Mouse (Mus musculus): ENCODE measurements around the gene Vcp.

The Vcp gene

DNA sequence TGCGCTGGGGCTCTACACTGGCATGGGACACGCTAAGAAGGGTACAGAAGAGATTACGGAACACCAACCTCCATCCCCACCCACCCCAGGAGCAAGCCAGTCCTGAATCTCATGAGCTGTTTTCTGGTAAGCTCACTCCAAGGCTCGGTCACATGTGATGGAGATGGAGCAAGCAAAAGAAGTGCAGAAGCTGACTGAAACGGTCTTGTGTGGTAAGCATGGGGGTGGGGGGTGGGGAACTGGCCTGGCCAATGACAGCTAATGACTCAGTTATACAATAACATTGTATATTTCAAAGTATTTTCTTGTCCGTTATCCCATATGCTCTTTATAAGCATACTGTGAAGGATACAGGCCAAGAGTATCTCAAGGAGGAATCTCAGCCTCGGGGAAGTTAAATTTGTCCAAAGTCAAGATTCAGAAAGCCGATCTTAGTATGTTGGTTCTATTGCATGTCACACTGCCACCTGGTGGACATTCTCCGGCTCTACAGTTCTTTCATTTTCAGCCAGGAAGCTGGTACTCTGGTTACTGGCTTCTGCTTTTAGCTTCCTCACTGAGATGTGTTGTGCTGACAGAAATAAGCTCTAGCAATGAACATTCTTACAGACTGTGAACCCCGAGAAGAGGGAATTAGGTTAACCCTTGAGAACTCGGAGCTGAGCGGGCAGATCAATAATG is 35.1 kb downstream of the Vcp start:
- peak in 1 of 2 experiments; percentile 41 for DNase-seq

DNA sequence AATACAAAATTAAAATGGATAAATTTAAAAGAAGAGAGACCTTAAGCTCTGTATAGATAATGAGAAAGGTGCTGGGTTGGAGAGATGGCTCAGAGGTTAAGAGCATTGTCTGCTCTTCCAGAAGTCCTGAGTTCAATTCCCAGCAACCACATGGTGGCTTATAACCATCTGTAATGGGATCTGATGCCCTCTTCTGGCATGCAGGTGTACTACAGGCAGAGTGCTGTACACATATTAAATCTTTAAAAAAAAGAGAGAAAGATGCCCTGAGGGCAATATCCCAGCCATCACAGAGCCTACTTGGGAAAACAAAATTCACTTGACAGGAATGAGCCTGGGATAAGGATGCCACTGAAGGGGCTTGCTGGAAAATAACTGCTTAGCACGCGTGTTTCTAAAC is 36.8 kb downstream of the Vcp start:
- no peak for DNase-seq

DNA sequence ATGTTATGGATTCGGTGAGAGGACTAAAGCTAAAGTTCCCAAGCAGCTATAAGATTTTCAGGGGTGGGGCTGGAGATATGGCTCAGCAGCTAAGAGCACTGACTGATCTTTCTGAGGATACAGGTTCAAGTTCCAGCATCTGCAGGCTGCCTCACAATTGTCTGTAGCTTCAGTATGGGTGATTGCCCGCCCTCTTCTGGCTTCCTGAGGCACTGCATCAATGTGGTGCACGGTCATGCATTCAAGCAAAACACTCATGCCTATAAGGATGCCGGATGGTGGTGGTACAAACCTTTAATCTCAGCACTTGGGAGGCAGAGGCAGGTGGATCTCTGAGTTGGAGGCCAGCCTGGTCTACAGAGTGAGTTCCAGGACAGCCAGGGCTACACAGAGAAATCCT is 38.7 kb downstream of the Vcp start:
- peak in 1 of 2 experiments; percentile 74 for DNase-seq

- DNase-seq, result no peak
Observed at GRCm38 (mm10) chr4:42959382-42959781, 40.9 kb downstream of the Vcp start.

- DNase-seq, result no peak
Observed at GRCm38 (mm10) chr4:42958942-42959341, 41.4 kb downstream of the Vcp start.

- no peak for DNase-seq
Observed at GRCm38 (mm10) chr4:42957979-42958378, 42.3 kb downstream of the Vcp start.

- peak; percentile 56 to 61 for DNase-seq
Observed at GRCm38 (mm10) chr4:42957306-42957705, 43.0 kb downstream of the Vcp start.

- DNase-seq, result no peak
Observed at GRCm38 (mm10) chr4:42956581-42956980, 43.7 kb downstream of the Vcp start.

DNA sequence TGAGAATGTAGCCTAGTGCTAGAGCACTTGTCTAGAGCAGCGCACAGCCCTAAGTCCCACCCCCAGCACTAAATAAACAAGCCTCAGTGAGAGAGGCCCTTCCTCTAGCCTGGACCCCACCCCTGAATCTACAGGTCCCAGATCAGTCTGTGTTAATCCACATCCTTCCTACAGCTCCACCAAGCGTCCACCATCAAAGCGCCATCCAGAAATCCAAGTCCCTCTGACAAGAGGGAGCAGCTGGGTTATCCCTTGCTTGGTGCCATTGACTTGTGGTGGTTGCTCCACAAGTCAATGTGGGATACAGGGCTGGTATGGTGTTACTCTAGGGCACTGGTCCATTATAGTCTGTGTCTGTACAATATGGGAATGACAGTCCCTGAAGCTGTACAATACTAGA is 45.1 kb downstream of the Vcp start:
- no peak for DNase-seq

DNA sequence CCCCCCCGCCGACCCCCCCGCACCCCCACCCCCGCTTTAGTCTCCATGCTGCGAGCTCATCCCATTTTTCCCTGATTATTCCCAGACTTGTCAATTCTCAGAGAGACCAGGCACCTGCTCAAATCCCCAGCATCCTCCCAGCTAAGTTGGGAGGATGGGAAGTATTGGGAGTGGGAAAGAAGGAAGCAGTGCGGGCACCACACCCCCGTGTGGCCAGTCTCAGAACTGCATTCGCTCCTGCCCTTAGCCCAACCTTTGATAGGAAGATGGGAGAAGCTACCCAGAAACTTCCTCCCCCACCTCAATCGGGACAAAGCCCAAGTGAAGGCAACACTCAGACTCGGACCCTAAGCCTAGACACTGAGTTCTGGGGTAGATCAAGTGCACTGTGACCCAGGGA is 46.0 kb downstream of the Vcp start:
- DNase-seq, result peak; percentile 38 to 78

GRCm38 (mm10) chr4:42953435-42954094 is 46.7 kb downstream of the Vcp start:
- peak in 1 of 2 experiments; percentile 32 for DNase-seq

DNA sequence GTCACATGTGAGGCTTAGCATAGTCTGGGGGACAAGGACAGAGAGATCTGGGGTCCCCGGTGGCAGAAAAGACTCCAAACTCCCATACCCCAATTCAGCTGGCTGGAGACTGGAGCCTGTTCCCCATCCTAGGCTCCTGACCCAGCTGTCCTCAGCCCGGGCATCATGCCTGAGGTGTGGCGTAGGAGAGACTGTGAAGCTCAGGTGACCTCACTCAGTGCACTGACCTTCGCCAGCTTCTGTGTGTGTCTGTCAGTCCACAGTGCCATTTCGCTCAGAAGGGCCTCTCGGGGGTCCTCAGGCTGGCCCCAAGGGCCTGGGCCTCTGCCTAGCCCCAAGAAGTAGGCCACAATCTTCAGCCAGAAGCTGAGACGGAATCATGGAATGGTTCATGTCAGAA is 47.7 kb downstream of the Vcp start:
- DNase-seq, result no peak

- DNase-seq, result no peak
Observed at GRCm38 (mm10) chr4:42951206-42952195, 48.8 kb downstream of the Vcp start.

DNA sequence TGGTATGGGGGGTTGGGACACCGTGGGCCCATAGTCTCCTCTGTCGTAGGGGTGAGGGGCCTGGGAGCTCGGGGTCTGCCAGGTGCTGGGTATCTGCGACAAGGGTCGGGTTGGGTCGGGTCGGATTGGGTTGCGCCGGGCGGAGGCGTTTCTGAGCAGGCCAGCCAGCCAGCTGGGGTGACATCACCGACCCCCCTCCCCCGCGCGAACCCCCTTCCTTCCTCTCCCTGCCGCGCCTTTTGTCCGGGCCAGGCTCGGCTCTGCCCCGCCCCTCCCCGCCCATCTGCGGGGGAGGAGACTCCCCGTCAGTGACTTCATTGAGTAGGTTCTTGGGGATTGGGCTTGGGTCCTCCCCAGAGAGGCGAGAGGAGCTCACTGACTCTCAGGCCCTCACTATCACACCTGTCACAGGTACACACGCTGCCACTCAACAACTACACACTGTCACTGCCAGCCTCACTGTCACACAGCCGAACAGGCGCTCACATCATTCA is 50.2 kb downstream of the Vcp start:
- DNase-seq, result peak; percentile 82 to 87

DNA sequence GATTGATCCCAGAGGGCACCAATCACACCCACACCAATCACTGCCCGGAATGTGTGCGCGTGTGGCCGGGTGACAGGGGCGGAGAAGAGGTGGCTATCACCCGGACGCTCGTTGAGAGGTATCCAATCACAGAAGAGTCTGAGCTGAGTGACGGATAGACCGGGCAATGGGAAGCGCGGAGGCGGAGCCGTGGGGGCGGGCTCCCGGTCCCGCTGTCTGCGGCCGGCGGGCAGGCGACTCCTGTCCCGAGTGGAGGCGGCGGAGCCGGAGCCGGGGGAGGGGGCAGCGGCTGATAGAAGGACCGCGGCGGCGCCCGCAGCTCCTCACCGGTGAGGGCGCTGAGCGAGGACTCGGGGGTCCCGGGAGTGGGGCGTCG is 50.6 kb downstream of the Vcp start, which contains the start of gene Dnajb5:
TSS of gene Dnajb5 (plus strand) at position 139 of the 376 bp plus-strand sequence.
- DNase-seq, result peak; percentile 99

DNA sequence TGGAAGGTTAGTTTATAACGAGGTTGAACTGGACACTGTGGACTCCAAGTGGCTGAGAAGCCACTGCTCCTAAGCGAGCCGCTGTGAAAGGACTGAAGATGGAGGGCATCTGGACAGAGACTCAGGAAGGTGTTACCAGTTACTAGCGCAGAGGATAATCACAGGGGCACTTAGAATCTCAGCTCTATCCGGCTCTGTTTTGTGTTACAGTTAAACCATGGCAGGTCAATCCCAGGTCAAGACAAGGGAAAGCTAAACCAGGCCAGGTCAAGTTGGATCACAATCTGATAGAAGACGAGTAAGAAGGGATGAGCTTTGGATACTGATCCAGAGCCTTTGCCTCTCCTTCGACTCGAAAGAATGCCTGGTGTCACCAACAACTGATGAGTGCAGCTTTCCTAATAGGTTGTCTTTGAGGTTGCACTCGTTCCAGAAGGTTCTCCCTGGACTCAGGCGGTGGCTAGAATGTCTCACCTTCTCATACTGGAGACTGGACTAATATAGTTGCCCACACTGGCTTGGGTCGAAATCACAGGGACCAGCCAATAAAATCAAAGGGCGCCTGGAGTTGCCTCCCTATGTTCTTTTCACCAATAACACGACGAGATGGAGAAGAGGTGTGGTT is 51.1 kb downstream of the Vcp start:
- DNase-seq, result no peak

DNA sequence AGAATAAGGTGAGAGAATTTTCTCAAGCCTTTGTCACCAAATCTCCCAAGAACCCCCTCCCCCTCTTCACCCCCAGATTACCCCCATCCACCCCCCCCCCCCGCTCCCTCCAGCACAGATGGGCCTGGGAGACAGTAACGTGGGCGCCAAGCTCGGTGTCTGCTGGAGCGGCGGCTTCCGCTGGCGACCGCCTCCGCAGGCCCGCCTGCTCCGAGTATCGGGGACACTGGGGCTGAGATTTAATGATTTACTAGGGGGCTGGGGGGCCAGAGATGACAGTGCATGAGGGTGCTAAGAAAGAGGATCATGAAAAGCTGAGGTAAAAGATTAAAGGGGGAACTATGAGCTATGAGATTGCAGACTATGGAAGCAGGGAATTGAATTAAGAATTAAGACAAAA is 51.8 kb downstream of the Vcp start:
- DNase-seq, result no peak

- no peak for DNase-seq
Observed at GRCm38 (mm10) chr4:42946733-42947290, 53.5 kb downstream of the Vcp start.

GRCm38 (mm10) chr4:42945952-42946351 is 54.4 kb downstream of the Vcp start:
- peak in 1 of 2 experiments; percentile 67 for DNase-seq

DNA sequence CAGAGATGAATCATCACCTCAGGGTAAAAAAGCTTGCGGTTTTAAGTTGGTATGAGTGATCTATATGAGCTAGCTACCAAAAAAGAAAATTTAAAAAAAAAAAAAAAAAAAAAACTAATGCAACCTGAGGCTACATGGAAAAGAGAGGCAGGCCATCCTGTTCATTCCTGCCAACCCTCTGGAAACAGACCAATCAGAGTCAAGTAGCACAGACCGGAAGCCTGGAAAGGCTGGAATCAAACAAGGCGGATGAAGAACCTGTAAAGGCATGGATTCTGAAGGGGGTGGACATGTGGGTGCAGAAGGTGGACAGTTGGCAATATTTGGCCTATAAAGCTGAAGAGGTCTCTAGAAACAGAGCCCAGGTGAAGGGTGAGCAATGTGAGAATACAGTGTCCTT is 54.9 kb downstream of the Vcp start:
- no peak for DNase-seq

- DNase-seq, result no peak
Observed at GRCm38 (mm10) chr4:42945043-42945442, 55.3 kb downstream of the Vcp start.

GRCm38 (mm10) chr4:42944185-42944584 is 56.1 kb downstream of the Vcp start:
- no peak for DNase-seq

All from kidney, adult 8-10 months (tissue).